Mouse (Mus musculus) heart, embryonic 15.5 days (tissue): ENCODE data around the gene Yeats4. TPM values are rescaled to one million over a fixed set of nuclear protein-coding genes. Genes with fewer than 3 reads are reported as not detected.

Source experiments
- ATAC-seq: fragments of 200-750 bp; cut with Nextera tagmentation; replicated peaks from 2 replicates; pipeline ENCODE4 v1.8.0; 2017; ENCODE audit warnings: low read depth, moderate TSS enrichment; ENCODE audit not compliant: insufficient number of reproducible peaks, insufficient read depth, low FRiP score
- H3K27ac ChIP-seq: fragments of 300-500 bp; sonication (generic); 2 replicates; pipeline ENCODE4 v1.5.1; 2015; ENCODE audit warnings: mild to moderate bottlenecking, inconsistent platforms
- H3K27me3 ChIP-seq: fragments of 300-500 bp; sonication (generic); 2 replicates; pipeline ENCODE4 v1.6.1; 2015; ENCODE audit warnings: inconsistent platforms
- H3K36me3 ChIP-seq: fragments of 300-500 bp; sonication (generic); 2 replicates; pipeline ENCODE4 v1.6.1; 2015; ENCODE audit warnings: mild to moderate bottlenecking, inconsistent platforms
- H3K4me1 ChIP-seq: fragments of 300-500 bp; sonication (generic); replicated peaks from 2 replicates; pipeline ENCODE4 v1.6.1; 2015; ENCODE audit warnings: inconsistent platforms
- H3K4me2 ChIP-seq: fragments of 300-500 bp; sonication (generic); 2 replicates; pipeline ENCODE4 v1.6.1; 2015; ENCODE audit warnings: inconsistent platforms, mild to moderate bottlenecking, moderate library complexity
- H3K4me3 ChIP-seq: fragments of 300-500 bp; sonication (generic); 2 replicates; pipeline ENCODE4 v1.5.1; 2015; ENCODE audit warnings: mild to moderate bottlenecking, inconsistent platforms
- H3K9ac ChIP-seq: fragments of 300-500 bp; sonication (generic); 2 replicates; pipeline ENCODE4 v1.6.1; 2015; ENCODE audit warnings: mild to moderate bottlenecking, inconsistent platforms
- H3K9me3 ChIP-seq: fragments of 300-500 bp; sonication (generic); replicated peaks from 2 replicates; pipeline ENCODE4 v1.6.1; 2016; ENCODE audit warnings: inconsistent platforms
- WGBS: fragments of 180-500 bp; shearing (Covaris S2); methylation state at CpG from one replicate; pipeline ENCODE4 v1.1.7; 2015; ENCODE audit warnings: mixed read lengths; 5-methylcytosine and 5-hydroxymethylcytosine counted together
- polyA plus RNA-seq: library from polyadenylated mRNA; unstranded; fragments of >200 nt; fragmentation: Nextera tagmentation; extraction: Ambion mirVana; gene quantifications from 2 replicates; pipeline ENCODE4 v1.2.1, GENCODE M21; 2015

Gene Yeats4
- polyA plus RNA-seq, 1 experiment from 2014 or later, result 37.5 TPM

- Histone ChIP-seq H3K4me2 (no peak overlapping the region), H3K27ac (no peak overlapping the region), H3K4me3 (no peak overlapping the region), H3K9ac (no peak overlapping the region), H3K4me1 (peaks cover 8% of the 10 kb centered on the region), H3K27me3 (no peaks in the 10 kb centered on the region), H3K9me3 (no peaks in the 10 kb centered on the region), H3K36me3 (no peaks in the 10 kb centered on the region)
- whole genome bisulfite sequencing, result 25% methylated on average over 3 of the region's 3 CpGs
- no peak for ATAC-seq
Measured at GRCm38 (mm10) chr10:117172069-117172468, 52.2 kb downstream of the Yeats4 start.

GRCm38 (mm10) chr10:117166785-117167425 lies 57.4 kb downstream of the Yeats4 start:
- Histone ChIP-seq H3K27me3 (no peaks in the 10 kb centered on the region), H3K36me3 (no peaks in the 10 kb centered on the region), H3K9ac (no peak overlapping the region), H3K4me3 (no peak overlapping the region), H3K9me3 (no peaks in the 10 kb centered on the region), H3K4me1 (peaks cover 5% of the 10 kb centered on the region; the same call in 1 of the 2 replicates), H3K27ac (no peak overlapping the region), H3K4me2 (no peak overlapping the region)
- WGBS, result 86% methylated on average over 11 of the region's 11 CpGs
- ATAC-seq, result no peak

Other genes with a start within 250 kb of the Yeats4 start
- gene Best3, start 238.2 kb downstream of the Yeats4 start, polyA plus RNA-seq, result 0.58 and 0.67 TPM in 2 replicates
- gene Lrrc10, start 179.2 kb downstream of the Yeats4 start, polyA plus RNA-seq, result 52.1 and 60.4 TPM in 2 replicates
- gene Cct2, start 160.7 kb downstream of the Yeats4 start, polyA plus RNA-seq, result 139 and 171 TPM in 2 replicates
- 14.8 and 14.9 TPM in 2 replicates for gene Frs2, start 76.0 kb downstream of the Yeats4 start, polyA plus RNA-seq
- not detected in 2 replicates for gene 9530003J23Rik, start 14.2 kb upstream of the Yeats4 start, polyA plus RNA-seq
- gene Lyz2, start 57.8 kb upstream of the Yeats4 start, polyA plus RNA-seq, result 80.7 and 124 TPM in 2 replicates
- gene Lyz1, start 68.4 kb upstream of the Yeats4 start, polyA plus RNA-seq, result 2.5 and 3.1 TPM in 2 replicates
- gene Cpsf6, start 155.5 kb upstream of the Yeats4 start, polyA plus RNA-seq, result 78.5 and 85.9 TPM in 2 replicates